Mouse (Mus musculus): ENCODE results near the gene Spo11. TPM values are rescaled to one million over a fixed set of nuclear protein-coding genes. Genes with fewer than 3 reads are reported as not detected.

Spo11 gene
- polyA plus RNA-seq, 1 experiment from 2014 or later = 0.47 TPM

Other genes with a start within 250 kb of the Spo11 start
- gene Bmp7, start 37.4 kb upstream of the Spo11 start, polyA plus RNA-seq (2014; fragmentation: Nextera tagmentation; extraction: Ambion mirVana) = 18.8 and 20.7 TPM in 2 replicates
- gene Rae1, start 22.4 kb downstream of the Spo11 start, polyA plus RNA-seq (2014; fragmentation: Nextera tagmentation; extraction: Ambion mirVana) = 147 and 148 TPM in 2 replicates
- gene Rbm38, start 42.8 kb downstream of the Spo11 start, polyA plus RNA-seq (2014; fragmentation: Nextera tagmentation; extraction: Ambion mirVana) = 111 and 115 TPM in 2 replicates
- 0.08 TPM in 1 of 2 replicates, not detected in the other for gene Ctcfl, start 141.8 kb downstream of the Spo11 start, polyA plus RNA-seq (2014; fragmentation: Nextera tagmentation; extraction: Ambion mirVana)
- not detected in 2 replicates for gene Pck1, start 175.3 kb downstream of the Spo11 start, polyA plus RNA-seq (2014; fragmentation: Nextera tagmentation; extraction: Ambion mirVana)
- gene Zbp1, start 241.2 kb downstream of the Spo11 start, polyA plus RNA-seq (2014; fragmentation: Nextera tagmentation; extraction: Ambion mirVana) = not detected in 2 replicates

Measured in forebrain, embryonic 11.5 days (tissue).